Mouse (Mus musculus) G1E (cell line): ENCODE results near the gene Dmwd. TPM values are rescaled to one million over a fixed set of nuclear protein-coding genes. Genes with fewer than 3 reads are reported as not detected.
A peak's percentile ranks its signal among the peaks of the same experiment; 100 is the strongest.

ENCODE experiments used
- ATAC-seq: 2 replicates; pipeline ENCODE4 v1.8.0; 2016; ENCODE audit warnings: mild to moderate bottlenecking; ENCODE audit not compliant: insufficient number of reproducible peaks, poor library complexity, low FRiP score, severe bottlenecking; ENCODE audit errors: extremely low read depth
- DNase-seq: peaks from one replicate; pipeline ENCODE4 v3.0.0; 2012; ENCODE audit warnings: low spot score
- H3K27me3 ChIP-seq: 2 replicates; pipeline ENCODE4 v1.6.1; 2012; ENCODE audit warnings: mild to moderate bottlenecking, low read length, inconsistent platforms; ENCODE audit not compliant: insufficient read depth
- H3K36me3 ChIP-seq: replicated peaks from 2 replicates; pipeline ENCODE3; 2012; ENCODE audit warnings: mild to moderate bottlenecking, inconsistent platforms
- H3K4me1 ChIP-seq: 2 replicates; pipeline ENCODE4 v1.6.1; 2012; ENCODE audit warnings: low read depth, low read length, inconsistent platforms, mixed read lengths; ENCODE audit not compliant: insufficient read depth
- H3K4me3 ChIP-seq: 2 replicates; pipeline ENCODE4 v1.5.1; 2012; ENCODE audit warnings: low read depth, mild to moderate bottlenecking, inconsistent platforms, low read length, moderate library complexity, mixed read lengths
- H3K9me3 ChIP-seq: replicated peaks from 2 replicates; pipeline ENCODE4 v1.6.1; 2012; ENCODE audit warnings: inconsistent platforms
- CTCF ChIP-seq: IDR thresholded peaks from 2 replicates; pipeline ENCODE4 v1.5.1; 2012; ENCODE audit warnings: low read depth, low read length, inconsistent platforms, mixed read lengths
- GATA1 ChIP-seq: IDR thresholded peaks from 2 replicates; pipeline ENCODE4 v1.6.1; 2012; ENCODE audit warnings: borderline replicate concordance, low read length, inconsistent platforms, mixed read lengths
- GATA2 ChIP-seq: IDR thresholded peaks from 2 replicates; pipeline ENCODE4 v1.6.1; 2012; ENCODE audit warnings: low read depth, low read length, inconsistent platforms, borderline replicate concordance
- POLR2AphosphoS5 ChIP-seq: IDR thresholded peaks from 2 replicates; pipeline ENCODE4 v1.6.1; 2012; ENCODE audit warnings: low read depth, low read length, inconsistent platforms; ENCODE audit not compliant: insufficient replicate concordance
- TAL1 ChIP-seq: conservative IDR thresholded peaks from 2 replicates; pipeline ENCODE4 v1.6.1; 2012; ENCODE audit warnings: low read depth, low read length, inconsistent platforms, mixed read lengths
- polyA plus RNA-seq: library from polyadenylated mRNA; stranded (reverse); fragments of >175 nt; gene quantifications from 2 replicates; pipeline ENCODE4 v1.2.3, GENCODE M21; 2012
- total RNA-seq, 2 experiments: library from RNA; stranded (forward) in 1 of 2; stranded (reverse) in 1 of 2; fragments of 200-1000 nt in 1 of 2; fragments of >200 nt in 1 of 2; fragmentation: Nextera tagmentation in 1 of 2; gene quantifications; 2 replicates each; pipeline ENCODE4 v1.2.3; 2014 to 2017

The Dmwd gene
- total and polyA plus RNA-seq, 3 experiments, result 22.4 to 141 (median 36.2) TPM

GRCm38 (mm10) chr7:19091913-19092312 lies 15.9 kb downstream of the Dmwd start:
- no peak overlapping the region for H3K4me3 ChIP-seq
- peaks cover 13% of the 10 kb centered on the region; the same call in 1 of the 2 replicates for H3K27me3 ChIP-seq
- peaks cover 69% of the 10 kb centered on the region for H3K36me3 ChIP-seq
- TF ChIP-seq GATA1 (no peak), CTCF (no peak), GATA2 (no peak), POLR2AphosphoS5 (no peak), TAL1 (no peak)
- no peak for ATAC-seq
- peaks cover 65% of the 10 kb centered on the region for H3K4me1 ChIP-seq
- no peak for DNase-seq
- H3K9me3 ChIP-seq, result no peaks in the 10 kb centered on the region

GRCm38 (mm10) chr7:19092381-19093173 lies 16.6 kb downstream of the Dmwd start:
- no peak overlapping the region; the same call in 1 of the 2 replicates for H3K4me3 ChIP-seq
- no peak for ATAC-seq
- peaks cover 69% of the 10 kb centered on the region for H3K36me3 ChIP-seq
- H3K4me1 ChIP-seq, result peaks cover 65% of the 10 kb centered on the region
- DNase-seq, result no peak
- peaks cover 18% of the 10 kb centered on the region; the same call in 1 of the 2 replicates for H3K27me3 ChIP-seq
- no peaks in the 10 kb centered on the region for H3K9me3 ChIP-seq
- TF ChIP-seq CTCF, result no peak
- TF ChIP-seq GATA1, result no peak
- no peak for TF ChIP-seq TAL1
- no peak for TF ChIP-seq POLR2AphosphoS5
- no peak for TF ChIP-seq GATA2

- H3K9me3 ChIP-seq, result no peaks in the 10 kb centered on the region
- DNase-seq (peak; percentile 76), ATAC-seq (no peak)
- H3K4me1 ChIP-seq, result peaks cover 60% of the 10 kb centered on the region
- H3K4me3 ChIP-seq, result peak overlapping the region; percentile 75
- peaks cover 19% of the 10 kb centered on the region; the same call in 1 of the 2 replicates for H3K27me3 ChIP-seq
- peaks cover 68% of the 10 kb centered on the region for H3K36me3 ChIP-seq
- TF ChIP-seq CTCF (peak; percentile 67; the same call in 1 of the 2 replicates), TAL1 (no peak), POLR2AphosphoS5 (no peak)
Observed at GRCm38 (mm10) chr7:19093174-19093521, 17.1 kb downstream of the Dmwd start.

GRCm38 (mm10) chr7:19093537-19094385 lies 17.7 kb downstream of the Dmwd start:
- peaks cover 20% of the 10 kb centered on the region; the same call in 1 of the 2 replicates for H3K27me3 ChIP-seq
- TF ChIP-seq TAL1 (no peak), GATA1 (no peak), POLR2AphosphoS5 (no peak), GATA2 (no peak), CTCF (no peak)
- H3K4me1 ChIP-seq, result peaks cover 54% of the 10 kb centered on the region
- H3K9me3 ChIP-seq, result no peaks in the 10 kb centered on the region
- ATAC-seq, result peak; percentile 86
- H3K36me3 ChIP-seq, result peaks cover 61% of the 10 kb centered on the region
- DNase-seq, result peak; percentile 97
- H3K4me3 ChIP-seq, result peak overlapping the region; percentile 75

GRCm38 (mm10) chr7:19094471-19094825 lies 18.4 kb downstream of the Dmwd start, which contains the start of gene Six5:
TSS of gene Six5 (plus strand) at chr7:19094594.
- no peaks in the 10 kb centered on the region for H3K9me3 ChIP-seq
- peaks cover 51% of the 10 kb centered on the region for H3K4me1 ChIP-seq

More at GRCm38 (mm10) chr7:19094471-19094825, 18.4 kb downstream of the Dmwd start, which contains the start of gene Six5:
- Histone ChIP-seq H3K36me3 (peaks cover 56% of the 10 kb centered on the region), H3K4me3 (peak within 1 kb of the TSS; percentile 75), H3K27me3 (peaks cover 23% of the 10 kb centered on the region)
- no peak for ATAC-seq
- TF ChIP-seq TAL1 (no peak), GATA2 (no peak), GATA1 (no peak), POLR2AphosphoS5 (no peak)
- DNase-seq, result no peak
